Mouse (Mus musculus): ENCODE results near the gene Grm8. TPM values are rescaled to one million over a fixed set of nuclear protein-coding genes. Genes with fewer than 3 reads are reported as not detected.

The Grm8 gene
- total and polyA plus RNA-seq, 3 experiments: 0.38 TPM; not detected in 2

DNA sequence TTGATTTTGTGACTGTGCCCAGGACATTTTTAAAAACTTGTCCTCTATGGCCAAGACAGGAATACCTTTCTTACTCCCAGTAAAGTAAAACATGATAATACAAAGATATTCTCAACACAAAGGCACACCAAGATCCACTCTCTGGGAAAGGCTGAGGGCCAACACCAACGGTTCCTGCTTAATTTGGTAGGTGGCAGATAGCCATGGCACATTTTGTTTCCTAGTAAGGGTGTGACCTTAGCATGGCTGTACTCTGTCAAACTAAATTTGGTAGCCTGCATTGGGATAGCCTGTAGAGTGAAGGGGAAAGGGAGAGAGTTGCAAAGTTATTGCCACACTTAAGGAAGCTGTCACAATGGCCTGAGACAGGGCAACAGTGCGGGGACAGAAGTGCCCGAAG lies 128.0 kb downstream of the Grm8 start:
- Histone ChIP-seq H3K36me3 (replicated peaks) (no peaks in the 10 kb centered on the region), H3K4me1 (ENCODE audit: insufficient read depth, low read depth, low read length) (no peaks in the 10 kb centered on the region), H3K9me3 (replicated peaks) (no peaks in the 10 kb centered on the region), H3K27me3 (ENCODE audit: insufficient read depth, low read length) (peaks cover 6% of the 10 kb centered on the region; the same call in 1 of the 2 replicates), H3K4me3 (ENCODE audit: low read depth, low read length) (no peak overlapping the region)
- no peak for ATAC-seq (ENCODE audit: extremely low read depth, insufficient number of reproducible peaks, low FRiP score, poor library complexity, severe bottlenecking)
- no peak for DNase-seq (ENCODE audit: low spot score)
- TF ChIP-seq GATA2 (IDR thresholded peaks at IDR 0.05; ENCODE audit: borderline replicate concordance, low read depth, low read length) (no peak), CTCF (IDR thresholded peaks at IDR 0.05; ENCODE audit: low read depth, low read length) (no peak), POLR2AphosphoS5 (IDR thresholded peaks at IDR 0.05; ENCODE audit: insufficient replicate concordance, low read depth, low read length) (no peak), GATA1 (IDR thresholded peaks at IDR 0.05; ENCODE audit: borderline replicate concordance, low read length) (no peak), TAL1 (conservative IDR thresholded peaks at IDR 0.05; ENCODE audit: low read depth, low read length) (no peak)

GRCm38 (mm10) chr6:27997250-27997649 lies 137.7 kb downstream of the Grm8 start:
- DNase-seq (ENCODE audit: low spot score): no peak
- no peak for ATAC-seq (ENCODE audit: extremely low read depth, insufficient number of reproducible peaks, low FRiP score, poor library complexity, severe bottlenecking)
- H3K27me3 ChIP-seq (ENCODE audit: insufficient read depth, low read length): no peaks in the 10 kb centered on the region
- peaks cover 6% of the 10 kb centered on the region; the same call in 1 of the 2 replicates for H3K4me1 ChIP-seq (ENCODE audit: insufficient read depth, low read depth, low read length)
- no peak for TF ChIP-seq GATA1 (IDR thresholded peaks at IDR 0.05; ENCODE audit: borderline replicate concordance, low read length)
- no peak for TF ChIP-seq TAL1 (conservative IDR thresholded peaks at IDR 0.05; ENCODE audit: low read depth, low read length)
- TF ChIP-seq GATA2 (IDR thresholded peaks at IDR 0.05; ENCODE audit: borderline replicate concordance, low read depth, low read length): no peak
- TF ChIP-seq POLR2AphosphoS5 (IDR thresholded peaks at IDR 0.05; ENCODE audit: insufficient replicate concordance, low read depth, low read length): no peak
- no peak for TF ChIP-seq CTCF (IDR thresholded peaks at IDR 0.05; ENCODE audit: low read depth, low read length)
- no peak overlapping the region for H3K4me3 ChIP-seq (ENCODE audit: low read depth, low read length)
- no peaks in the 10 kb centered on the region for H3K9me3 ChIP-seq (replicated peaks)
- H3K36me3 ChIP-seq (replicated peaks): no peaks in the 10 kb centered on the region

DNA sequence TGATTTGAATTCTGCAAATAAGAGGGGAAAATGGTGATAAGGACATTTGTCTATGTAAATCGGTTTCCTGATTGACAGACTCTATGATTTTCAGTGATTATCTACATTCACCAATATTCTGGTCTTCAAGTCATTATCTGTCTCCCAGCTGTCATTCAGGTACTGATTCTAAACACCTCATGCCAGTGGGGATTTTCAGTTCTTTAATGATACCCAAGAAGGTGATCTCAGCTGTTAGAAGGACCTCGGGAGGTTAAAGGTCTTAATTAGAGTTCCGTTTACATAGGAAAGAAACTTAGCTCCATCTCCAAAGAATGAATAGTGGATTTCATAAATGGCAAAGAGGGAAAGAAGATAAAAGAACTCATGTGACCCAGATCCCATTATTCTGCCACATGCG lies 143.7 kb downstream of the Grm8 start:
- Histone ChIP-seq H3K4me3 (ENCODE audit: low read depth, low read length) (no peak overlapping the region), H3K27me3 (ENCODE audit: insufficient read depth, low read length) (peaks cover 2% of the 10 kb centered on the region; the same call in 1 of the 2 replicates), H3K4me1 (ENCODE audit: insufficient read depth, low read depth, low read length) (no peaks in the 10 kb centered on the region), H3K36me3 (replicated peaks) (no peaks in the 10 kb centered on the region), H3K9me3 (replicated peaks) (no peaks in the 10 kb centered on the region)
- TF ChIP-seq POLR2AphosphoS5 (IDR thresholded peaks at IDR 0.05; ENCODE audit: insufficient replicate concordance, low read depth, low read length) (no peak), GATA2 (IDR thresholded peaks at IDR 0.05; ENCODE audit: borderline replicate concordance, low read depth, low read length) (no peak), GATA1 (IDR thresholded peaks at IDR 0.05; ENCODE audit: borderline replicate concordance, low read length) (no peak), CTCF (IDR thresholded peaks at IDR 0.05; ENCODE audit: low read depth, low read length) (no peak), TAL1 (conservative IDR thresholded peaks at IDR 0.05; ENCODE audit: low read depth, low read length) (no peak)
- no peak for ATAC-seq (ENCODE audit: extremely low read depth, insufficient number of reproducible peaks, low FRiP score, poor library complexity, severe bottlenecking)
- DNase-seq (ENCODE audit: low spot score): no peak

GRCm38 (mm10) chr6:27982598-27982997 lies 152.4 kb downstream of the Grm8 start:
- Histone ChIP-seq H3K36me3 (replicated peaks) (no peaks in the 10 kb centered on the region), H3K4me1 (ENCODE audit: insufficient read depth, low read depth, low read length) (no peaks in the 10 kb centered on the region), H3K27me3 (ENCODE audit: insufficient read depth, low read length) (peaks cover 14% of the 10 kb centered on the region), H3K9me3 (replicated peaks) (no peaks in the 10 kb centered on the region), H3K4me3 (ENCODE audit: low read depth, low read length) (no peak overlapping the region)
- DNase-seq (ENCODE audit: low spot score): no peak
- ATAC-seq (ENCODE audit: extremely low read depth, insufficient number of reproducible peaks, low FRiP score, poor library complexity, severe bottlenecking): no peak
- TF ChIP-seq GATA2 (IDR thresholded peaks at IDR 0.05; ENCODE audit: borderline replicate concordance, low read depth, low read length) (no peak), POLR2AphosphoS5 (IDR thresholded peaks at IDR 0.05; ENCODE audit: insufficient replicate concordance, low read depth, low read length) (no peak), GATA1 (IDR thresholded peaks at IDR 0.05; ENCODE audit: borderline replicate concordance, low read length) (no peak), TAL1 (conservative IDR thresholded peaks at IDR 0.05; ENCODE audit: low read depth, low read length) (no peak), CTCF (IDR thresholded peaks at IDR 0.05; ENCODE audit: low read depth, low read length) (no peak)

DNA sequence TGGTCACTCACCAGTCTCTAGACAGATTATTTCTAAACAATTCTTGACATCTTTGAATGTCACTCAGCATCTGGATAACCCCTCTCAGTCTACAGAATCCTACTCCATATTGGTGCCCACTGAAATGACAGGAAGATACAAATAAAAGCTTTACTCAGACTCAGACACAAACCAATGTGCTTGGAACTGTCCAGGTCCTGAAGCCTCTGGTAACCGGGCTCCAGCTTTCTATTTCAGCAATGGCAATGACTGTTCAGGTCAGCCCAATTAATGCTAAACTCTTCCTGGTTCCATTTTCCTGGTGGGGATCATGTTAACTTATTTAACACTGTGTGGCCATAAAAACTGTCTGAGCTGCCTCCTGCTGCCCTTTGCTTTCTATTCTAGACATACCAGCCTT lies 153.0 kb downstream of the Grm8 start:
- DNase-seq (ENCODE audit: low spot score): no peak

DNA sequence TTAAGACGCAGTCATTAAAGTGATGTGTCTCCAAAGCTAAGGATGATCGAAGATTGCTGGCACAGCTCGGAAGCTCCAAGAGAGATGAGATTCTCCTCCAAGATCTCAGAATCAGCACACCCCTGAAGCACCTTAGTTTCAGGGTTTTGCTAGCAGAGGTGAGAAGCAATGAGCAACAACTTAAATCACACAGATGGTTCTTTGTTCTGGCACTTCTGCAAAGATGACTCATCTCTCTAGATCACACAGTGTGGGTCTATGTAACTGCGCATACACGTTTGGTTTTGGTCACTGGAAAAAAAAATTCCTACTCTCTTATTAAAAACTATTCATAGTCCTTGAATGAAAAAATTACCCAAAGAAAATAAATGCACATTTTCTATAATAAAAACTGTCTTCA lies 157.6 kb downstream of the Grm8 start:
- Histone ChIP-seq H3K4me3 (ENCODE audit: low read depth, low read length) (no peak overlapping the region), H3K27me3 (ENCODE audit: insufficient read depth, low read length) (peaks cover 9% of the 10 kb centered on the region), H3K36me3 (replicated peaks) (no peaks in the 10 kb centered on the region), H3K9me3 (replicated peaks) (no peaks in the 10 kb centered on the region), H3K4me1 (ENCODE audit: insufficient read depth, low read depth, low read length) (no peaks in the 10 kb centered on the region)
- TF ChIP-seq CTCF (IDR thresholded peaks at IDR 0.05; ENCODE audit: low read depth, low read length) (no peak), POLR2AphosphoS5 (IDR thresholded peaks at IDR 0.05; ENCODE audit: insufficient replicate concordance, low read depth, low read length) (no peak), GATA1 (IDR thresholded peaks at IDR 0.05; ENCODE audit: borderline replicate concordance, low read length) (no peak), TAL1 (conservative IDR thresholded peaks at IDR 0.05; ENCODE audit: low read depth, low read length) (no peak), GATA2 (IDR thresholded peaks at IDR 0.05; ENCODE audit: borderline replicate concordance, low read depth, low read length) (no peak)
- ATAC-seq (ENCODE audit: extremely low read depth, insufficient number of reproducible peaks, low FRiP score, poor library complexity, severe bottlenecking) (no peak), DNase-seq (ENCODE audit: low spot score) (no peak)

More for the DNA sequence above, 153.0 kb downstream of the Grm8 start:
- ATAC-seq (ENCODE audit: extremely low read depth, insufficient number of reproducible peaks, low FRiP score, poor library complexity, severe bottlenecking): no peak
- Histone ChIP-seq H3K4me3 (ENCODE audit: low read depth, low read length) (no peak overlapping the region), H3K27me3 (ENCODE audit: insufficient read depth, low read length) (peaks cover 12% of the 10 kb centered on the region), H3K9me3 (replicated peaks) (no peaks in the 10 kb centered on the region), H3K36me3 (replicated peaks) (no peaks in the 10 kb centered on the region), H3K4me1 (ENCODE audit: insufficient read depth, low read depth, low read length) (no peaks in the 10 kb centered on the region)
- TF ChIP-seq GATA2 (IDR thresholded peaks at IDR 0.05; ENCODE audit: borderline replicate concordance, low read depth, low read length) (no peak), POLR2AphosphoS5 (IDR thresholded peaks at IDR 0.05; ENCODE audit: insufficient replicate concordance, low read depth, low read length) (no peak), CTCF (IDR thresholded peaks at IDR 0.05; ENCODE audit: low read depth, low read length) (no peak), TAL1 (conservative IDR thresholded peaks at IDR 0.05; ENCODE audit: low read depth, low read length) (no peak), GATA1 (IDR thresholded peaks at IDR 0.05; ENCODE audit: borderline replicate concordance, low read length) (no peak)
